Mouse (Mus musculus) bone marrow, adult 2 months (tissue): ENCODE measurements around the gene Slain2.

Source experiments
- CTCF ChIP-seq: fragments of 200-500 bp; IDR thresholded peaks from 2 replicates; pipeline ENCODE4 v1.5.1; 2011; ENCODE audit warnings: low read length, control low read depth; ENCODE audit not compliant: control insufficient read depth, insufficient read depth
- POLR2A ChIP-seq: fragments of 200-500 bp; IDR thresholded peaks from 2 replicates; pipeline ENCODE4 v1.6.1; 2011; ENCODE audit warnings: low read depth, mild to moderate bottlenecking, control low read depth, low read length, borderline replicate concordance; ENCODE audit not compliant: control insufficient read depth

DNA sequence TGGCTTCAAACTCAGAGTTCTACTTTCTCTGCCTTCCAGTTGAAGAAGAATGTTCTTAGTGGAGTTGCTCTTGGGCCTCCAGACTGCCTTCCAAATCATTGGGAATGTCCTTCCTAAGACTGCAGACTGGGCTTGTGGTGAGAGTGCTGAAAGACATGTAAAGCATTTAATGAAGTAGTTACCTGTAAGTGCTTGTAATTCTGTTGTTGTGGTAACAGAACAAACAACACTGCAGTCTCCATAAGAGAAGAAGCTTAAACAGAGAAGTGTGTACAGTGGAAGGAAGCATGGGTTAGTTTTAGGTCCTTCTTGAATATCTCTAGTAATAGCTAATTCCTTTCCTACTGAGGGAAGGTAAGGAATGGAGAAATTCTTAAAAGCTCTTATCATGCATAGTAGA lies 13.0 kb downstream of the Slain2 start:
- TF ChIP-seq CTCF (no peak), POLR2A (no peak)
